Mouse (Mus musculus) erythroblast, embryonic 14.5 days (primary cell): Measurements from ENCODE around the gene Kcnk15. TPM values are rescaled to one million over a fixed set of nuclear protein-coding genes. Genes with fewer than 3 reads are reported as not detected.

Experiments used
- H3K27me3 ChIP-seq: 2 replicates; pipeline ENCODE4 v1.6.1; 2012; ENCODE audit warnings: inconsistent platforms; ENCODE audit not compliant: control insufficient read depth
- H3K36me3 ChIP-seq: 2 replicates; pipeline ENCODE4 v1.6.1; 2012; ENCODE audit warnings: mild to moderate bottlenecking, inconsistent platforms; ENCODE audit not compliant: control insufficient read depth
- H3K4me1 ChIP-seq: 2 replicates; pipeline ENCODE4 v1.6.1; 2012; ENCODE audit warnings: inconsistent platforms; ENCODE audit not compliant: control insufficient read depth
- H3K4me3 ChIP-seq: replicated peaks from 2 replicates; pipeline ENCODE3; 2012; ENCODE audit warnings: moderate library complexity, mild to moderate bottlenecking, inconsistent platforms
- H3K9me3 ChIP-seq: 2 replicates; pipeline ENCODE4 v1.6.1; 2012; ENCODE audit warnings: low read length, inconsistent platforms, mixed read lengths; ENCODE audit not compliant: control insufficient read depth
- GATA1 ChIP-seq: IDR thresholded peaks from 2 replicates; pipeline ENCODE4 v1.6.1; 2012; ENCODE audit warnings: low read length, inconsistent platforms, mixed read lengths
- TAL1 ChIP-seq: IDR thresholded peaks from 3 replicates; pipeline ENCODE4 v1.6.1; 2012; ENCODE audit warnings: low read length, inconsistent platforms, mixed read lengths
- polyA plus RNA-seq: library from polyadenylated mRNA; stranded (reverse); fragments of >175 nt; gene quantifications from 2 replicates; pipeline ENCODE4 v1.2.3, GENCODE M21; 2012

Gene Kcnk15
- polyA plus RNA-seq, 1 experiment = not detected

DNA sequence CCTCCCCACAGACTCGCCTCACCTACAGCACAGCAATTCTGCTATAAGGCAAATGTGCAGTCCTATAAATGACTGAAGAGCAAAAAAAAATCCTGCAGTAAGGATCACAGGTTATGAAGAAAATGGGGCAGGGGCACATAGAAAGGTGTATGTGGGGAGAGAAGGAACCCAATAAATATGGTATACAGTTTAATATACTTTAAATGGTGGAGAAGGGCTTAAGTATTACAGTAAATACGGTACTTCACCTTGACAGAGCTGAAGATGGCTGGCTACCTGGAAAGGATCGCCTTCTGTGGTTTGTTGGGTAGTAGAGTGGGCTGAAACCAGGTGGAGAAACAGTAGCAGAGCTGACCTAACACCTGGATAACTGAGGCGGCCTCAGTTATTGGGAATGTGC is 17.8 kb downstream of the Kcnk15 start:
- TF ChIP-seq GATA1 = no peak
- no peak for TF ChIP-seq TAL1
- Histone ChIP-seq H3K27me3 (no peaks in the 10 kb centered on the region), H3K9me3 (no peaks in the 10 kb centered on the region), H3K36me3 (no peaks in the 10 kb centered on the region), H3K4me1 (no peaks in the 10 kb centered on the region), H3K4me3 (no peak overlapping the region)

DNA sequence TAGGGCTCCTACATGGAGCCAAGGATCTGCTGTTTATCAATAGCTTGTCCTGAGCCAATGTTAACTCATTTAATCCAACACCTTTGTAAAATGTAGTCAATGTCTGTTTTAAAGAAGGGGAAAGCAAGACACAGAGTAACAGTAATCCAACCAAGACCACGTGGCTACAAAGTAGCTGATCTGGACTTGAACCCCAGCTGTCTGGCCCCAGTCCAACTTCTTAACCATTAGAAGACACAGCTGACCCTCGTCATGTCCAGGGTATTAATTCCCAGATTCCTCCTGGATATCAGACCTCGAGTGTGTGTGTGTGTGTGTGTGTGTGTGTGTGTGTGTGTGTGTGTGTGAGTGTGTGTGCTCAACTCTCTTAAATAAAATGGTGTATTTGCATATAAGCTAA is 18.5 kb downstream of the Kcnk15 start:
- no peaks in the 10 kb centered on the region for H3K4me1 ChIP-seq
- H3K9me3 ChIP-seq = no peaks in the 10 kb centered on the region
- H3K4me3 ChIP-seq = no peak overlapping the region
- H3K36me3 ChIP-seq = no peaks in the 10 kb centered on the region
- H3K27me3 ChIP-seq = no peaks in the 10 kb centered on the region
- no peak for TF ChIP-seq TAL1
- TF ChIP-seq GATA1 = no peak

DNA sequence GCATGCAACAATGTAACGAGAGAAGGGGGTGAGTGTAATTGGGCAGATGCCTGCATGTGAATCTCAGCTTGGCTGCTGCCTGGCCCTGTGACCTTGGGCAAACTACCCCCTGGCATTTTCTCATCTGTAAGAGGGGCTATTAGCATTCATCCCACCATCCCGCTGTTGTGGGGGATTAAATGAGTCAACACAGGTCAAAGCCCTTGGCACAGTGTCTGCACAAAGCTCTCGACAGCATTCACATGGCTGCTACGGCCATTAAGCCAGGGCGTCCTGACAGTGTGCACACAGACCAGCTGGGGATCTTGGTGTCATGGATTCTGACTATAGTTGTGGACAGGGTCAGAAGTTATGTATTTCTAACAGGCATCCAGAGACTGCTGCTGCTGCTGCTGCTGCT is 21.4 kb downstream of the Kcnk15 start:
- no peaks in the 10 kb centered on the region for H3K4me1 ChIP-seq
- H3K36me3 ChIP-seq = no peaks in the 10 kb centered on the region
- no peak for TF ChIP-seq GATA1
- no peak for TF ChIP-seq TAL1
- no peak overlapping the region for H3K4me3 ChIP-seq
- H3K27me3 ChIP-seq = no peaks in the 10 kb centered on the region
- H3K9me3 ChIP-seq = no peaks in the 10 kb centered on the region

DNA sequence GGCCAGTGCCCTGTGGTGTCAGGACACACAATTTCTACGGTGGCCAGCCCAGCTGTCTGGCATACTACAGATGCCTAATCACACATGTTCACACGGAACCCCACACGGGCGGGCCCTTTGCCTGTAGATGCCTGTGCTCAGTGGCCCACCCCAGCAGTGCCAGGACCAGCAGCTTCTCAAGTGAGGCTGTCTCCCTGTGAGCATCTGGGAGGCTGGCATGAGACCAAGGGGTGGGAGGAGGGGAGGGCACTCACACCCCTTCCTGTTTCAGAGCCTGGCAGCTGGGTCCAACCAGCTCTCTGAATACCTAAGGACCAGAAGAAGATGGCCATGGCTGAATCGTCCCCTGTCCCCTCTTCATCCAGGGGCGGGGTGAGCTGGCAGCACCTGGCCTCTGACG is 22.0 kb downstream of the Kcnk15 start:
- Histone ChIP-seq H3K4me1 (no peaks in the 10 kb centered on the region), H3K27me3 (no peaks in the 10 kb centered on the region), H3K4me3 (no peak overlapping the region), H3K9me3 (no peaks in the 10 kb centered on the region), H3K36me3 (no peaks in the 10 kb centered on the region)
- TF ChIP-seq GATA1 (no peak), TAL1 (no peak)

DNA sequence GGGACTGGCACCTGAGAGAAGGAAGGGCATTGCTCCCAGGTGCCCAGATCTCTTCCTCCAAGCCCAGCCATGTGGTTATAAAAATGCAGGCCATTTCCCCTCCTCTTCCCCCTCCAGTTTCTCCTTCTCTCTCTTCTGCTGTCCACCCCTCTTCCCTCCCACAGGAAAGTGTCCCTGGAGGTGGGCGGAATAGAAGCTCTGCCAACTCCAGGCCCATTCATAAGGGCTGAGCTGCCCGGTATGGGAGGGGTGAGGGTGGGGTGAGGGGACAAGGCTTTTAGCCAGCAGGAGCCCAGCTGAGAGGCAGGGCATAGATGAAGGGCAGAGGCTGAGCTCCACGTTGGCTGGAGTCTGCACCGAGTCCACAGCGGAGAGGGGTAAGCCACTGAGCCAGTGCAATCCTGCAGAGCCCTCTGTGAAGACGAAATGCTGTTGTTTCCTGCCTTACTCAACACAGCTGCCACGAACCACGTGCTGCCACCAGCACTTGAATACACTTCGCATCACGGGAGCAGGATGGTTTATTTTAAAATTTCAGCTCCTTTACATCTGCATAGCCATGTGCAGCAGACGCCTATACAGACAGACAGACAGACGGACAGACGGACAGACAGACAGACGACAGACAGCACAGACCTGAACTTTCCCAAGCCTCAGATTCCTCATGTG is 23.5 kb downstream of the Kcnk15 start:
- H3K27me3 ChIP-seq = no peaks in the 10 kb centered on the region

DNA sequence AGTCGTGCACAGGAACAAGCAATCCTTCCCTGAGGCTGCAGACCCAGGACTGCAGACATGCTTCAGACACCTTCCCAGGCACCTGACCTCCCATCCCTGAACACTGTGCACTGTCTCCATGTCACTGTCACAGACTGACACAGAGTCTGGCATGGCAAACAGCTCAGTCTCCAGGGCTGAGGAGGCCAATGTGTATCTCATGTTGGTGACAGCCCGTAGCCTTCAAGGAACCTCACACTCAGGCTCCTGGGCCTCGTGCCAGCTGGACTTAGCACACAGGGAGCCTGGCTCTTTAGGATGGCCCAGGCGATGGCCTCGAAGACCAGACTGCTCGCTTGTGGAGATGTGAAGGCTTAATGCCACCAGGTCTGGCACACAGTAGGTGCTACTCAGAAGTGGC is 27.4 kb downstream of the Kcnk15 start:
- Histone ChIP-seq H3K4me3 (no peak overlapping the region), H3K36me3 (no peaks in the 10 kb centered on the region), H3K27me3 (no peaks in the 10 kb centered on the region), H3K4me1 (no peaks in the 10 kb centered on the region), H3K9me3 (no peaks in the 10 kb centered on the region)
- TF ChIP-seq TAL1 (no peak), GATA1 (no peak)

More for the DNA sequence above, 23.5 kb downstream of the Kcnk15 start:
- Histone ChIP-seq H3K4me1 (no peaks in the 10 kb centered on the region), H3K4me3 (no peak overlapping the region), H3K36me3 (no peaks in the 10 kb centered on the region), H3K9me3 (no peaks in the 10 kb centered on the region)
- TF ChIP-seq TAL1 (no peak), GATA1 (no peak)

DNA sequence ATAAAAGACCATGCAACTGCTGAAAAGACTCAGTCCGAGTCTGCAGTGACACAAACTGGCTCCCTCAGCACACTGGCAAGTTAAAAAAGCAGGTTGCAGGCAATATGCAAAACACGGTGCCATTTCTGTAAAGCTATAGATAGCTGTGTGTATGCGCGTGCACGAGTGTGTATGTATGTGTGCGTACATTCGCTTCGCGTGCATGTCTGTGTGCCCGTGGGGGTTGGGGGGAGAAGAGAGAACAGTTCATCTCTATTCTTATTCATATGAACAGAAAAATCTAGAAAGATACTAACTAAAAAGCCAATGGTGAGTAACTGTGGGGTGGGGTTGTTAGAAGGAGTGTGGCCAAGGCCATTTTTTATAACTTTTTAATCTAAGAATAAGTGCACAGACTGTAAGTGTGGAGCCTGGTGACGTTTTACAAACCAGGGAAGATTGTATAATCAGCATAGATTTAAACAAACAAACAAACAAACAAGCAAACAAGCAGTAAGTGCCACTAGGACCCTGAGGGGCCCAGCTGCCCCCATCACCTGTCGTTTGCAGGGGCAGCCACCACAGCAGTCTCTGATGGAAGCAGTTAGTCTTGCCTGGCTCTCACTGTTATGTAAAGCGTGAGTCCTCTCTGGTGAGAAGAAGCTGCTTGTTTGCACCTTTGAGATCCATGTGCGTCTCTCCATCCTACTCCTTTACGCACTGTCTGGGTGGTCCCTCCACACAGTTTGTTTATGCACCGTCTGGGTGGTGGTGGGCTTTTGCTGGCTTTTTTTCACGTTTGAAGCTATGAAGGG is 29.6 kb downstream of the Kcnk15 start:
- TF ChIP-seq TAL1 (no peak), GATA1 (no peak)
- Histone ChIP-seq H3K9me3 (no peaks in the 10 kb centered on the region), H3K27me3 (no peaks in the 10 kb centered on the region), H3K36me3 (no peaks in the 10 kb centered on the region), H3K4me1 (no peaks in the 10 kb centered on the region), H3K4me3 (no peak overlapping the region)

DNA sequence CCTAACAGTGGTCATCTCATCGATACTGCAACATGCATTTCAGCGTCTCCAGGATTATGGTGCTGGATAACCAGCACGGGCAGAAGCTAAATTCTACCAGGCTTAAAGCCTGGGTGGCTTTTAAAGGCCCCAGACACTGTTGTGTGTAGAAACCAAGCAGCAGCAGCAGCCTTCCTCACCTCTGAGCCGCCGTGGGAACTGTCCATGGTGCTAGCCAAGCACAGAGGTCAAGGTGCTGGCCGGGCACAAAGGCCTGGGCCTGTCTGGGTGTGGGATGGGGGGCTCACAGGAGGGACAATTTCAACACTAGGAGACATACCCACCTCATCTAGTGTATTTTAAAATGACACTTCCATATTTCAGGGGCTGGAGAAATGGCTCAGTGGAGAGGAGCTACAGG is 36.0 kb downstream of the Kcnk15 start:
- Histone ChIP-seq H3K27me3 (no peaks in the 10 kb centered on the region), H3K4me3 (no peak overlapping the region), H3K36me3 (no peaks in the 10 kb centered on the region), H3K4me1 (no peaks in the 10 kb centered on the region), H3K9me3 (no peaks in the 10 kb centered on the region)
- TF ChIP-seq TAL1 (no peak), GATA1 (no peak)

DNA sequence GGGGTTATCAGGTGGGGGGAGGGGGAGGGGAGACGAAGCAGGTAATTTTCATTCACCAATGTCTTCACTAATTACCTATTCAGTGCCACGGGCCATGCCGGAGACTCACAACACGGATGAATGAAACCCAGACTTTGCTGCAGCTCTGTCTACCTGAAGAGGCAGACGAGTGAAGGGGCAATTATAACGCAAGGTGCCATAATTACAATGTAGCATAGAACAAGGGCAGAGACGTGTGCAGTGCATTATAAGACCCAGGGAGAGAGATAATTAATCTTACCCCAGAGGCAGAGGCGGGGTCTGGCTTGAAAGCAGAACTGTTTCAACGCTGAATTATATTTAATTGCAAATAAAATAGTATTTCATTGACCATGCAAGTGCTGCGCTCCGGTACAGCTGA is 37.1 kb downstream of the Kcnk15 start:
- no peaks in the 10 kb centered on the region for H3K36me3 ChIP-seq
- H3K9me3 ChIP-seq = no peaks in the 10 kb centered on the region
- H3K27me3 ChIP-seq = no peaks in the 10 kb centered on the region
- TF ChIP-seq TAL1 = no peak
- TF ChIP-seq GATA1 = no peak
- H3K4me1 ChIP-seq = no peaks in the 10 kb centered on the region
- no peak overlapping the region for H3K4me3 ChIP-seq
